Mouse (Mus musculus): Measurements from ENCODE around the gene Gm13691. TPM values are rescaled to one million over a fixed set of nuclear protein-coding genes. Genes with fewer than 3 reads are reported as not detected.

Gene Gm13691
- total and polyA plus RNA-seq, 3 experiments, result 0.22 TPM; not detected in 2

DNA sequence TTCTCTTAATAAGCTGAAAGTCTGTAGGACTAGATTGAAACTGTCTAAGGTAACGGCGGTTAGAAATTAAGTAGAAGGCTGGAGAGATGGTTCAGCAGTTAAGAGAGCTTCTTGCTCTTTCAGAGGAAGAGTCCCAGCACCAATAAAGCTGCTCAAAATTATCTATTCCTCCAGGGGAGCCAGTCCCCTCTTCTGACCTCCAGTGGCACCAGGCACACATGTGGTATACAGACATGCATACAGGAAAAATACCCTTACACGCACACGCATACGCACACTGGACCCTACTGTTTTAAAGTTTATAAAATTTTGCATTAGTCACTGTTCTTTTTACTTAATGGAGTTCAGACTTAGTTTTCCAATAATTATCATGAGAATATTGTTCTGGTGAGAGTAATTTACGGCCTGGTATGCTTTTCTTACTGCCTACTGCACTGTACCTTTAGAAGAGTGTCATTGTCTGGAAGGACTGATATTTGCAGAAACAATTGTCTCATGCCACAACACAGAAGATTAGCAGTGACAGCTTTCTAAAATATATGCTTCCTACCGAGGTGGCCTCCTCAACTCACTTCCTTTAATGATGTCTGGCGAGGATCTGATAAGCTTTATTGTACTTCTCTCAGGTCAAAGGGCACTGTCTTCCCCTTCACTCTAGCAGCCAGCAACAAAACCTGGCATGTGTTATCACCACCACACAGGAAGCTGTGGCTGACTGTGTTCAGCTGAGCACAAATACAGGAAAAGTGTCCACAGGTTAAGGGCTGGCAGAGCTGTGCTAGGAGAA is 29.4 kb downstream of the Gm13691 start:
- peak; percentile 91 for ATAC-seq (ENCODE audit: extremely low read depth, insufficient number of reproducible peaks, low FRiP score, poor library complexity, severe bottlenecking)
- H3K36me3 ChIP-seq (replicated peaks), result no peaks in the 10 kb centered on the region
- no peaks in the 10 kb centered on the region for H3K9me3 ChIP-seq (replicated peaks)
- H3K27me3 ChIP-seq (ENCODE audit: insufficient read depth, low read length), result no peaks in the 10 kb centered on the region
- DNase-seq (ENCODE audit: low spot score), result peak; percentile 35
- TF ChIP-seq TAL1 (conservative IDR thresholded peaks at IDR 0.05; ENCODE audit: low read depth, low read length), result peak; percentile 94
- TF ChIP-seq CTCF (IDR thresholded peaks at IDR 0.05; ENCODE audit: low read depth, low read length), result no peak
- H3K4me3 ChIP-seq (ENCODE audit: low read depth, low read length), result no peak overlapping the region; the same call in 1 of the 2 replicates
- H3K4me1 ChIP-seq (ENCODE audit: insufficient read depth, low read depth, low read length), result peaks cover 70% of the 10 kb centered on the region

DNA sequence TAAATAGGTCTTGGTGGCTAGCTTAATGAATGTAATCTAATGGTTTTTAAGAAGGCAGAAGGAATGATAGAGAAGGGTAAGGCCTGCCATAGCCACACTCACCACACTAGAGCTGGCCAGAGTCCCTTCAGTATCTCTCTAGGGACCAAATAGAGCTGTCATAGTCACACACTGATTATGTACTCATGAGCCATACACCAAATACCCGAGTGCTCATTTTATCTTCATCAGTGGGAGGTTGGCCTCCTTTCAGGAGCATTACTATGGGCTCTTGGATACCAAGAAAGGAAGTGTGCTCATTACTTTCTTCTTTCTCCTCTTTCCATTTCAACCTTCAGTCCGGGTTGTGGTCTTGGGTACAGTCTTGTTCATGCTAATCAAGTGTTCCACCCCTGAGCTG is 31.6 kb downstream of the Gm13691 start:
- Histone ChIP-seq H3K27me3 (ENCODE audit: insufficient read depth, low read length) (no peaks in the 10 kb centered on the region), H3K9me3 (replicated peaks) (no peaks in the 10 kb centered on the region), H3K4me1 (ENCODE audit: insufficient read depth, low read depth, low read length) (peaks cover 67% of the 10 kb centered on the region), H3K36me3 (replicated peaks) (no peaks in the 10 kb centered on the region), H3K4me3 (ENCODE audit: low read depth, low read length) (no peak overlapping the region)
- no peak for TF ChIP-seq CTCF (IDR thresholded peaks at IDR 0.05; ENCODE audit: low read depth, low read length)
- TF ChIP-seq GATA1 (IDR thresholded peaks at IDR 0.05; ENCODE audit: borderline replicate concordance, low read length), result no peak
- TF ChIP-seq TAL1 (conservative IDR thresholded peaks at IDR 0.05; ENCODE audit: low read depth, low read length), result no peak
- no peak for TF ChIP-seq POLR2AphosphoS5 (IDR thresholded peaks at IDR 0.05; ENCODE audit: insufficient replicate concordance, low read depth, low read length)
- ATAC-seq (ENCODE audit: extremely low read depth, insufficient number of reproducible peaks, low FRiP score, poor library complexity, severe bottlenecking), result no peak
- DNase-seq (ENCODE audit: low spot score), result no peak

DNA sequence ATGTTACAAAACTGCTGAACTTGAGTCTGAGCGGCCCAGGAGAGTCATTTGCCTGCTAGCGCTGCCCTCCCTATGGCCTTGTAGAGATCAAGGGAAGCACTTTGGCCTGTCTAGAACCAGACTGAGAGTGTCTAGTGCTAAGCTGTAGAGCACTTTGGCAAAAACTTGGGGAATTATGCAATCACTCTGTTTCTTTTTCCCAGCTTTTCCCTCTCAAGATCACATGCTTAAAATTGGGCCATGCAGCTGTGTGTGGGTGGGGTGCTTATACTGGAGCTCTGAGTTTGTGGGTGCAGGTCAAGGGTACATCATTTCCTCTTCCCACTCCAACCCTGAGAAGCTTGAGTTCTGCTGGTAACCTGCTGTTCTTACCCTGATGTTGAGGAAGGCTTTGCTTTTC is 32.6 kb downstream of the Gm13691 start:
- H3K4me3 ChIP-seq (ENCODE audit: low read depth, low read length), result no peak overlapping the region
- ATAC-seq (ENCODE audit: extremely low read depth, insufficient number of reproducible peaks, low FRiP score, poor library complexity, severe bottlenecking) (no peak), DNase-seq (ENCODE audit: low spot score) (no peak)
- no peak for TF ChIP-seq TAL1 (conservative IDR thresholded peaks at IDR 0.05; ENCODE audit: low read depth, low read length)
- TF ChIP-seq CTCF (IDR thresholded peaks at IDR 0.05; ENCODE audit: low read depth, low read length), result no peak
- no peak for TF ChIP-seq GATA1 (IDR thresholded peaks at IDR 0.05; ENCODE audit: borderline replicate concordance, low read length)
- no peak for TF ChIP-seq GATA2 (IDR thresholded peaks at IDR 0.05; ENCODE audit: borderline replicate concordance, low read depth, low read length)
- no peak for TF ChIP-seq POLR2AphosphoS5 (IDR thresholded peaks at IDR 0.05; ENCODE audit: insufficient replicate concordance, low read depth, low read length)
- H3K36me3 ChIP-seq (replicated peaks), result no peaks in the 10 kb centered on the region
- no peaks in the 10 kb centered on the region for H3K27me3 ChIP-seq (ENCODE audit: insufficient read depth, low read length)
- no peaks in the 10 kb centered on the region for H3K9me3 ChIP-seq (replicated peaks)
- peaks cover 61% of the 10 kb centered on the region for H3K4me1 ChIP-seq (ENCODE audit: insufficient read depth, low read depth, low read length)

DNA sequence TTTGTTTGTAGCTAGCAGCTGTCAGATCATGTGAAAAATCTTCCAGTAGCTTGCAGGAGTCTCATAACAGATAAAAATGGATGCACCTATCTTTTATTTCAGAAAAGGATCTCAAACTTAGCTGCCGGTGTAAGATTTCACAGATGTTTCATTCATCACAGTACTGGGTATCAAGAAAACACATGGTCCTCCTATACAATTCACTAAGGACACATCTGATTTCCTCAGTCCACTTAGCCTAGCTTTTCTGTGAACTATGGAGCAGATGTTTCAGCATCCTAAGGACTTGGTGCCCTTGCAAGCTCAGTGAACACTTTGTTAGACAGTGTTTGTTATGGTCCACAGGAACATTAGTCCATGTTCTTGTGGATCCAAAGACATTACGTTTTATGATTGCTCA is 33.0 kb downstream of the Gm13691 start:
- Histone ChIP-seq H3K4me3 (ENCODE audit: low read depth, low read length) (no peak overlapping the region), H3K27me3 (ENCODE audit: insufficient read depth, low read length) (no peaks in the 10 kb centered on the region), H3K9me3 (replicated peaks) (no peaks in the 10 kb centered on the region), H3K4me1 (ENCODE audit: insufficient read depth, low read depth, low read length) (peaks cover 57% of the 10 kb centered on the region), H3K36me3 (replicated peaks) (no peaks in the 10 kb centered on the region)
- ATAC-seq (ENCODE audit: extremely low read depth, insufficient number of reproducible peaks, low FRiP score, poor library complexity, severe bottlenecking) (no peak), DNase-seq (ENCODE audit: low spot score) (no peak)
- no peak for TF ChIP-seq GATA2 (IDR thresholded peaks at IDR 0.05; ENCODE audit: borderline replicate concordance, low read depth, low read length)
- TF ChIP-seq POLR2AphosphoS5 (IDR thresholded peaks at IDR 0.05; ENCODE audit: insufficient replicate concordance, low read depth, low read length), result no peak
- TF ChIP-seq GATA1 (IDR thresholded peaks at IDR 0.05; ENCODE audit: borderline replicate concordance, low read length), result no peak
- no peak for TF ChIP-seq TAL1 (conservative IDR thresholded peaks at IDR 0.05; ENCODE audit: low read depth, low read length)
- TF ChIP-seq CTCF (IDR thresholded peaks at IDR 0.05; ENCODE audit: low read depth, low read length), result no peak

DNA sequence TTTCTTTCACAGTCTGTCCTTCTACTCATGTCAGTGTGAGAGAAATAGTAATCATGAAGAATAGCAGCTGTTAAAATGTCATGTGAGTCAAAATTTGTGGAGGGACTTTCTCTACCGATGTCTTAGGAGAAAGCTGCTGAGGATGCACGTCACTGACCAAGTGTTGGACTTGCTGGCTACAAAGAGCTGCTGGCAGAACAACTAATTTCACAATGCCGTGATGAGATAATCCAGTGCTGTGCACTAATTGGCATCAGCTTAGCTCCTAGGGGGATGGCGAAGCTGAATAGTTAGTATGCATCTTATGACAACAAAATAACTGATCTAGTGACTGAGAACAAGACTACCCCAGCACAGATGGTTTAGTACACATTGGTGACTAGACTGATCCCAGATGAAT is 34.9 kb downstream of the Gm13691 start:
- H3K27me3 ChIP-seq (ENCODE audit: insufficient read depth, low read length), result no peaks in the 10 kb centered on the region
- no peak for ATAC-seq (ENCODE audit: extremely low read depth, insufficient number of reproducible peaks, low FRiP score, poor library complexity, severe bottlenecking)

DNA sequence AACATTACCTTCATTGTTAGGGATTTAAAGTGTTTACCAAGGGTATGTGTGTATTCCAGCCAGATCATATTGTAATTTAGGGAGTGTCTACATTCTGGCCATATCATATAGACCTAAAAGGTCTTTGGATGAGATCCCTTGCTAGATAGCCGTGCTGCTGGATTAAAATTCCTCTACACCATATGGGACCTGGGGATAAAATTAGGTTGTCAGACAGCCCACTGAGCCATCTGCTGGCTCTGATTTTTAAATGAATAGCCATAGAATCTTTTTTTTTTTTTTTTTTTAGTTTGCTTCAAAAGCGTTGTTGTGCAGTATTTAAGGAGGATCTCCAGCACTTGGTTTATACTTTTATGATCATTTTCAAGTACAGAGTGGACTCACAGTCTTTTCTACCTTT is 42.2 kb downstream of the Gm13691 start:
- TF ChIP-seq POLR2AphosphoS5 (IDR thresholded peaks at IDR 0.05; ENCODE audit: insufficient replicate concordance, low read depth, low read length) (no peak), TAL1 (conservative IDR thresholded peaks at IDR 0.05; ENCODE audit: low read depth, low read length) (no peak), CTCF (IDR thresholded peaks at IDR 0.05; ENCODE audit: low read depth, low read length) (no peak), GATA2 (IDR thresholded peaks at IDR 0.05; ENCODE audit: borderline replicate concordance, low read depth, low read length) (no peak), GATA1 (IDR thresholded peaks at IDR 0.05; ENCODE audit: borderline replicate concordance, low read length) (no peak)
- Histone ChIP-seq H3K9me3 (replicated peaks) (no peaks in the 10 kb centered on the region), H3K36me3 (replicated peaks) (no peaks in the 10 kb centered on the region), H3K27me3 (ENCODE audit: insufficient read depth, low read length) (no peaks in the 10 kb centered on the region), H3K4me3 (ENCODE audit: low read depth, low read length) (no peak overlapping the region), H3K4me1 (ENCODE audit: insufficient read depth, low read depth, low read length) (peaks cover 2% of the 10 kb centered on the region; the same call in 1 of the 2 replicates)
- DNase-seq (ENCODE audit: low spot score) (no peak), ATAC-seq (ENCODE audit: extremely low read depth, insufficient number of reproducible peaks, low FRiP score, poor library complexity, severe bottlenecking) (no peak)

More for the DNA sequence above, 34.9 kb downstream of the Gm13691 start:
- Histone ChIP-seq H3K36me3 (replicated peaks) (no peaks in the 10 kb centered on the region), H3K4me1 (ENCODE audit: insufficient read depth, low read depth, low read length) (peaks cover 42% of the 10 kb centered on the region), H3K9me3 (replicated peaks) (no peaks in the 10 kb centered on the region), H3K4me3 (ENCODE audit: low read depth, low read length) (no peak overlapping the region)
- DNase-seq (ENCODE audit: low spot score), result no peak
- TF ChIP-seq POLR2AphosphoS5 (IDR thresholded peaks at IDR 0.05; ENCODE audit: insufficient replicate concordance, low read depth, low read length), result no peak
- TF ChIP-seq GATA1 (IDR thresholded peaks at IDR 0.05; ENCODE audit: borderline replicate concordance, low read length), result no peak
- TF ChIP-seq CTCF (IDR thresholded peaks at IDR 0.05; ENCODE audit: low read depth, low read length), result no peak
- no peak for TF ChIP-seq GATA2 (IDR thresholded peaks at IDR 0.05; ENCODE audit: borderline replicate concordance, low read depth, low read length)
- no peak for TF ChIP-seq TAL1 (conservative IDR thresholded peaks at IDR 0.05; ENCODE audit: low read depth, low read length)

Data from G1E (cell line).